Mouse (Mus musculus): Measurements from ENCODE around the gene Cnppd1.
A peak's percentile ranks its signal among the peaks of the same experiment; 100 is the strongest.

The Cnppd1 gene

GRCm38 (mm10) chr1:75148727-75149126, 6.2 kb upstream of the Cnppd1 start:
- DNase-seq (ENCODE audit: extremely low spot score, low read depth, low spot score): no peak

DNA sequence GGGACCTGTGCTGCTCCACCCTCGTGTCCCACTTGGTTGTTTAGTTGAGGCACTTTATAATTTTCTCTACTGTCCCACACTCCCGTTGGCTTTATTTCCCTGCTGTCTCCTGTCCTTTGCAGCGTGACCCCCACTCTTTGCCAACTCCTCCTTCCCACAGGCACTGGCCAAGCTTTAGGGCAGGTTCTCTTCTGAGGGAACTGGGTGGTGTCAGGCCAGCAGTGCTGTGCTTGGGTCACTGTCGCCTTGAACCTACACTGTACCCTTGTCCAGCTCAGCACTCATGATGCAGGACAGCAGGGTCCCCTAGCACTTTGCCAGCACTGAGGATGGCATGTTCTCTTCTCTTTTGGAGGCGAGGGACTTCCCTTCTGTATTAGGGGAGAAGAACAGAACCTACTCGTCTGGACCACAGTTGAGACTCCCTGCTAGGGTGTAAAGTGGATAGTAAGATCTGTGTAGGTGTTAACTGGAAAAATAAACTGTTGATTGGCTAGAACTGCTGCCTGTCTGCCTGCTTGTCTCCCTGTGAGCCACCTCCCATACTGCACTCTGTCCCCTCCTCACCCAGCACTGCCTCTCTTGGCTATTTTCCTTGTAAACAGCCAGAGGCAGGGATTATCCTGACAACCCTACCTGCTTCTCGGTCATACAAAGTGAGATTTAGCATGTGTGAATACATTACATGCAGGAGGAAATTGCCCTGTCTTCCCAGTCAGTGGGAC, 5.1 kb upstream of the Cnppd1 start:
- DNase-seq (ENCODE audit: extremely low spot score, low read depth, low spot score): no peak

DNA sequence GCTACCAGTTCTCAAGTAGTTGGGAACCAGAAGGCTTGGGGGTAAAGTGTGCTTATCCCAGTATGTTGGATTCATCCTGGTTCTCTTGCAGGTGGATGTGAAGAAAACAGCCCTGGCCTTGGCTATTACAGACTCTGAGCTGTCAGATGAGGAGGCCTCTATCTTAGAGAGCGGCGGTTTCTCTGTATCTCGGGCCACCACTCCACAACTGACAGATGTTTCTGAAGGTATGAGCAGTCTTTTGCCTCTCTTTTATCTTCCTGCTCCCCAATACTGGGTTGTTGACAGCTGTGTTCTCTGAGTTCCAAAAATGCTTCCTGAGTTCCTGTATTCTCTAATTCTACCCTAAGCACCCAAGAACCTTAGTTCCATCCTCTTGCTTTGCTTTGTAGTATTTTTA, 3.1 kb upstream of the Cnppd1 start:
- no peak for DNase-seq (ENCODE audit: extremely low spot score, low read depth, low spot score)

- DNase-seq (ENCODE audit: extremely low spot score, low read depth, low spot score): no peak
Observed at GRCm38 (mm10) chr1:75141486-75142190, 873 bp downstream of the Cnppd1 start.

DNA sequence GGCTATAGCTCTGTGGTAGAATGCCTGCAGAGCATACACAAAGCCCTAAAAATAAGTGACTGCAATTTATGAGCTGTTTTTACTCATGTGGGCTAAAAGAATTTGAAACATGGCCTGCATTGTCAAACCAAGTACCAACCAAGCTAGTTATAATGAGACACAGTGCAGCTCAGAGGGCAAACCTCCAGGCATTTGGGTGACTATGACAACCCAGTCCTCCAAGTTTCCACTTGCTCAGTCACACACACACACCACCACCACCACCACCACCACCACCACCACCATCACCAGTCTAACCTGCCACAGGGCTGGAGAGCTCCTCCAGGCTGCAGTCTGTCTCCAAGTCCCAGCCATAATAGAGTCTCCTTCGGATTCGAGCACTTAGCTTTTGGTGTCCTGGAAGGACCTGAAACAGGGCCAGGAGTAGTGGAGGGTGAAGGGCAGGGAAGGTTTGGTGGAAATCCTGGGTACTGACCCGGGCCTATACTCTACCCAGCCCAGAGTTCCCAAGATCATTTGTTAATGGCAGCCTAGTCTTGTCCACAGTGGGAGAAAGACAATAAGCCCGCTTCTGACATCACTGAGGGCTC, 1.8 kb downstream of the Cnppd1 start:
- DNase-seq (ENCODE audit: extremely low spot score, low read depth, low spot score): no peak

- DNase-seq (ENCODE audit: extremely low spot score, low read depth, low spot score): no peak
Observed at GRCm38 (mm10) chr1:75138448-75138847, 4.1 kb downstream of the Cnppd1 start.

- DNase-seq (ENCODE audit: extremely low spot score, low read depth, low spot score): no peak
Observed at GRCm38 (mm10) chr1:75136730-75137129, 5.8 kb downstream of the Cnppd1 start.

DNA sequence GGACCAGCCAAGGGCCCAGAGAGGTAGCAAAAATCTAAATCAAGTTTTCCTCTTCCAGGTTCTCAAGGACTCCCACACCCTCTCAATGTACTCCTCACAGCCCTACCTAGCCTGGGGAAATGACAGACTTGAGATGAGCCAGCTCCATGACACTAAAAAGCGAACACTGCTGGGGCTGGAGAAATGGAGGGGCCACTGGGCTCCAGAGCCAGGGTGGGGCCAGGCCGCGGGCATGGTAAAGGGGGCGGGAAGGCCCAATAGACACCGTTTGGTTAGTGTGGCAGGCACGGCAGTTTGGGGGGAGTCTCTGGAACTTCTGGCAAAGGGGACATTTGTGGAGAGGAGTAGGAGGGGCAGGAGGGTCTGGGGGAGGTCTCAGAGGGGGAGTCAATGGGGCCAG, 6.2 kb downstream of the Cnppd1 start:
- DNase-seq (ENCODE audit: extremely low spot score, low read depth, low spot score): no peak

DNA sequence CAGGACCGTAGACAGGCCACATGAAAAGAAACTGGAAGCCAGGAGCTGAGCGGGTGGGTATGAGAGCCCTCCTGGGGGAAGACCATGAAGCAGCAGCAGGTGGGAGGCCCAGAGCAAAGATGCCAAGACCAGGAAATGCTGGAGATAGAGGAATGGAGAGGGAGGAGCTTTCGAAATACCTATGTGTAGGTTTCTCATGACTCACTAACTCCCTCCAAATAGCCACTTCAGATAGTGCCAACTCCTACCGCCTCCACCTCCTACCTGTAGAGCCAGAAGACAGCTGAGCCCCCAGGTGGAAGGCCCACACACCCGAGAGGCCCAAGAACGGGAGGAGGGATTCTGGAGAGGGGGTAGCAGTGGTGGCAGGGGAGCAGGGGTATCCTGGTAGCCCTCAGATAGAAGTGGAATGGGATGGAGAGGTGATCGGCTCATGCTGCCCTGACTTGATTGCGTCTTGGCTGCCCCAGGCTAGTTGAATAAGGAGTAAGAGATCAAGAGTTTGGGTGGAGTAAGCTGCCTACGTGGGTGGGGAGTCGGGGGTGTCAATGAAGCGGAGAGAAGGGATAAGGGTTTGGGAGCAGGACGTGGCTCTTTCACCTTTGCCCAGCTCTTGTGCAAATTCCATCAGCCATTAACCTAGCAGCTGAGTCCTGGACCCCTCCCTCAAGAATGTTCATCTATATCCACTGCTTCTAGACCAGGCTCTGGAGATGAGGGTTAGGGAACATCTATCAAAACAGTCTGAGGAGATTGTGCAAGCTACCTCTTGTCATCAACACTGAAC, 8.9 kb downstream of the Cnppd1 start, which contains the start of gene Slc23a3:
Gene Slc23a3 (minus strand): TSS at position 470 of the 787 bp plus-strand sequence.
- DNase-seq (ENCODE audit: extremely low spot score, low read depth, low spot score): no peak

GRCm38 (mm10) chr1:75128641-75129040, 13.9 kb downstream of the Cnppd1 start:
- no peak for DNase-seq (ENCODE audit: extremely low spot score, low read depth, low spot score)

- no peak for DNase-seq (ENCODE audit: extremely low spot score, low read depth, low spot score)
Observed at GRCm38 (mm10) chr1:75125418-75125817, 17.1 kb downstream of the Cnppd1 start.

DNA sequence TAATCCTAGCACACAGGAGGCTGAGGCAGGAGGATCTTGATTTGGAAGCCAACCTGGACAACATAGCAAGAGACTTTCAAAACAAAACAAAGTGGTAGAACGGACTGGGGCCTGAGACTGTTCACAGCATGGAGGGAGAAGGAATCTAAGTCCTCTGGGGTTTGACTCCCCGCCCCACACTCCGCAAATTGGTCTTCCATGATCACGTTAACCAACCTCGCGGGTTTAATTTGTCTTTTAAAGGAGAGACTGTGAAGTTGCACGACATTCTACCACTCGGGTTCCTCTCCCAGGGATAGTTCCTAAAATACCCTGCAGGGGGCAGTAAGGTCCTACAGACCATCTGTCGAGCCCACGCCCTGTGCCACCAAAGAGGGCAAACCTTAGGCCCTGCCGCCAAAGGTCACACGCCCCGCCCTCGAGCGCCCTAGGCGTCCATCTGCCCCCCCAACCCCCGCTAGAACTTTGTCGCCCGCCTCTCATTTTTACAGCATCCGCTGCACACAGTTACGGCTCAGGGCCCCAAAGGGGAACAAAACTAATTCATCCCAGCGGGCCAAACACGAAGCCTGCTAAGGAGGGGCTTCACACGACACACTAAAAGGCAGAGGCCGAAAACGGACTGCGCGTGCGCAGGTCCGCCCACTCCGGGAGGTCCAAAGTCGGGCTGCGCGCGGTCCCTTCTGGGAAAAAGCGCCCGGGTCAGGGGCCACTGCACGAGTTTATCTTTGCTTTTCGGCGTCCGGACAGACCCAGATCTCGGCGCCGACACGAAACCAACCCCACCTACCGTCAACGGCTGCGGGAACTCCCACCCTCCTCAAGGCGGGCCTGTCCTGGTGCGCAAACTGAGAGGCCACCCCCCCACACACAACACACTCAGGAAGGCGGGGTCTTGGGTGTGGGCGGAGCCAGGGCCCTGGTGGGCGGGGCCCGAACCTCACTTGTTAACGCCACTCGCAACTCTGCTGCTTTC, 17.9 kb downstream of the Cnppd1 start, which contains the start of gene Nhej1:
Gene Nhej1 (minus strand): TSS at position 855 of the 976 bp plus-strand sequence.
- peak; percentile 94 for DNase-seq (ENCODE audit: extremely low spot score, low read depth, low spot score)

- no peak for DNase-seq (ENCODE audit: extremely low spot score, low read depth, low spot score)
Observed at GRCm38 (mm10) chr1:75122211-75122610, 20.3 kb downstream of the Cnppd1 start.

All from hindlimb bud, embryonic 11.5 days (tissue).